Mouse (Mus musculus) macrophage (primary cell): ENCODE results near the gene Rnf2. TPM values are rescaled to one million over a fixed set of nuclear protein-coding genes. Genes with fewer than 3 reads are reported as not detected.
"Not testable (repeated sequence)": the region's sequence is repeated elsewhere in the genome, so short reads cannot be mapped to it uniquely, and the experiment has no call there.

ENCODE experiments used
- H3K27ac ChIP-seq: fragments of 350-480 bp; formaldehyde crosslinking; 2 replicates; pipeline ENCODE4 v1.9.0; 2021
- H3K36me3 ChIP-seq: fragments of 350-480 bp; formaldehyde crosslinking; 2 replicates; pipeline ENCODE4 v1.9.0; 2021; ENCODE audit errors: inconsistent target
- H3K4me3 ChIP-seq: fragments of 350-480 bp; formaldehyde crosslinking; 2 replicates; pipeline ENCODE4 v1.9.0; 2021; ENCODE audit errors: inconsistent target
- H3K79me2 ChIP-seq: fragments of 350-480 bp; formaldehyde crosslinking; 2 replicates; pipeline ENCODE4 v1.9.0; 2021; ENCODE audit errors: inconsistent target
- WGBS: methylation state at CpG from one replicate; pipeline ENCODE4 v1.1.7; 2026; ENCODE audit warnings: inconsistent platforms; ENCODE audit not compliant: missing documents; 5-methylcytosine and 5-hydroxymethylcytosine counted together
- polyA plus RNA-seq: library from polyadenylated mRNA; stranded (reverse); fragments of 250-400 nt; gene quantifications from 3 replicates; pipeline ENCODE4 v1.2.4, GENCODE M21; 2018; ENCODE audit warnings: inconsistent platforms

Rnf2 gene
- polyA plus RNA-seq, 1 experiment from 2014 or later, result 72.2 TPM

DNA sequence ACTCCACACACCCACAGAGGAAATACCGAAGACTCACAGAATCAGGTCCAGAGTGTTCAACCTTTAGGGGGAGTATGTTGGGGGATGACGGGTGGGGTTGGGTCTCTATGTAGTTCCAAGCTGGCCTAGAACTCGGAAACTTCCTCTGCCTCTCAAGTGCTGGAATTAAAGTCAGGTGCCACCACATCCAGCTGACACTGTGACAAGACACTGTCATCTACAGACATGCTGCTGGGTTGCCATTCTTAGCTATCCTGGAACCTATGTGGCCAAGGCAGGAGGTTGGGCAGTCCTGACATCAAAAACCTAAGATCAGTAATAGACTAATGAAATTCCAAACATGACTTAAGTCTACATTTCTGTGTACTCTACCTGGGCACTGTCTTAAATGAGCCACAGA lies 2.4 kb downstream of the Rnf2 start:
- peaks cover 67% of the 10 kb centered on the region for H3K79me2 ChIP-seq
- WGBS, result 90% methylated on average over 3 of the region's 3 CpGs
- no peak overlapping the region for H3K27ac ChIP-seq
- H3K4me3 ChIP-seq, result no peak overlapping the region
- H3K36me3 ChIP-seq, result no peaks in the 10 kb centered on the region

DNA sequence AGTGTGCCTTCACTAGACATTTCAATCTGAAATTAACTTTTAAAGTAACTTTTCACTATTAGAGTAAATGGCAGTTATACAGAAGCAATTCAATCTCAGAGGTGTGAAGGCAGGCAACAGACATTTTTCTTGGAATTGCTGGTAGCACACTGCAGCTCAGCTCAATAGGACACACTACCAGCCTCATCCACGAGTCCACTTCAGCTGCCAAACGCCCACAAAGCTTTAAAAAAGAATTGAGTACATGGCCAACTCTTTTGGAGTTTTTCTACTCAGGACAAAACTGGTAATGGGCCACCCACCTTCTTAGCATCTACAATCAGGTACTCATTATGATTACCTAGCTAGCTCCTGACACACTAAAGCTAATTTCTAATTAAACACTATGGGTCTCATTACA lies 2.8 kb downstream of the Rnf2 start:
- 100% methylated on average over 2 of the region's 2 CpGs for WGBS
- H3K79me2 ChIP-seq, result peaks cover 71% of the 10 kb centered on the region
- H3K27ac ChIP-seq, result no peak overlapping the region

DNA sequence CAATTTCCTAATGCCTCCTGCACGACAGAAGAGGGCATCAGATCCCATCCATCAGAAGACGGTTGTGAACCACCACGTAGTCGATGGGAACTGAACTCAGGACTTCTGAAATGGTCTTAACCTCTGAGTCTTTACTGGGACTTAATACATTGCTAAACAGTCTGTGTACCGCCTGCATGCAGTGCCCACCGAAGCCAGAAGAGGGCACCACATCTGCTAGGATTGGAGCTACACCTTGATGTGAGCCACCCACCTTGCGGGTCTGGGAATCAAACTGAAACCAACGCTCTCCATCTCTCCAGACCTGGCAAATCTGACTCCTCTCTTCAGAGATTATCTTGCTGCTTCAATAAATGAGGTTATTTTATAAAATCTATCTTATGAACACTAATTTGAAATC lies 3.7 kb downstream of the Rnf2 start:
- Histone ChIP-seq H3K79me2 (peaks cover 80% of the 10 kb centered on the region), H3K36me3 (no peaks in the 10 kb centered on the region), H3K27ac (no peak overlapping the region), H3K4me3 (no peak overlapping the region)
- WGBS, result 87% methylated on average over 8 of the region's 8 CpGs

More for the DNA sequence above, 2.8 kb downstream of the Rnf2 start:
- H3K4me3 ChIP-seq, result no peak overlapping the region
- H3K36me3 ChIP-seq, result no peaks in the 10 kb centered on the region

DNA sequence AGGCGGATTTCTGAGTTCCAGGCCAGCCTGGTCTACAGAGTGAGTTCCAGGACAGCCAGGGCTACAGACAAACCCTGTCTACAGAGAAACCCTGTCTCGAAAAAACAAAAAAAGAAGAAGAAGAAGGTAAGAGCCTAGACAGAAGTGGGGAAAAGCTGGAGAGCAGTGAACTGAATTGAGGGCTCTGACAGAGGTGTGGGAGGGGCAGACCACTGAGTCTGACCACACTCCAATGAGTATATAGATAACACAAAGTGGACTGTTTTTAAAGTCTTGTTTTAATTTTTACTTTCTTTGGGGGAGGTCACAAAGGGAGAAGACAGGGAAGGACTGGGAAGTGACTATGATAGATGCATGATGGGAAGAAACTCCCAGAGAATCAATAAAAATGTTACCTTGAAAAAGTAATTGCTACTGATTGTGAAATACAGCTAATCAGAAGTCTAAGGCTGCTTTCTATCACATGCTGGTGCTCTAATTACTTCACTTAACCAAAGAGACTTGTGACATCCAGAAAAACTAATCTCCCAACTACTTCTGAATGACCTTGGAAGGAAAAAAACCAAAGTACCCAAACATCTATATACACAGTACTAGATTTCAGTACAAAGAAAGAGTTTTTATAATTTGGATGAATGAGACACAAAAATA lies 5.0 kb downstream of the Rnf2 start:
- WGBS, result 69% methylated on average over 2 of the region's 2 CpGs
- peaks cover 93% of the 10 kb centered on the region for H3K79me2 ChIP-seq
- H3K27ac ChIP-seq, result no peak overlapping the region
- no peak overlapping the region for H3K4me3 ChIP-seq
- no peaks in the 10 kb centered on the region for H3K36me3 ChIP-seq

DNA sequence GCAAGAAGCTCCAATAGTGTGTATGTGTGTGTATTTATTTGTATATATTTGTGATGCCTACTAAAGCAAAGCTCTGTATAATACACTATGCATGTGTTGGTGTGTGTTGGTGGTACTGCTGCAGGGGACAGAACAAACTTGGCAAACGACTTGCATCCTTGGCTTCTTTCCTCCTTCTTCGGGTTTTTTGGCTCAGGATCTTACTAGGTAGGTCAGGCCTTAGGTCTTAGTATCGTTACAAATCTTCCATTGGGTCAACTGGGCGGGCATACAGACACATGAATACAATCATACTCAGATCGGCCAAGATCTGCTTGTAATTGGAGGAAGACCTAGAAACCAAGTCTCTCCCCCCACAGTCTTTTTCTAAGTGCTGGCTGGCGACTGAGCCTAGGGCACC lies 6.0 kb downstream of the Rnf2 start:
- H3K27ac ChIP-seq, result no peak overlapping the region
- WGBS, result 89% methylated on average over 6 of the region's 6 CpGs
- H3K79me2 ChIP-seq, result peaks cover 100% of the 10 kb centered on the region
- no peaks in the 10 kb centered on the region for H3K36me3 ChIP-seq
- H3K4me3 ChIP-seq, result no peak overlapping the region

DNA sequence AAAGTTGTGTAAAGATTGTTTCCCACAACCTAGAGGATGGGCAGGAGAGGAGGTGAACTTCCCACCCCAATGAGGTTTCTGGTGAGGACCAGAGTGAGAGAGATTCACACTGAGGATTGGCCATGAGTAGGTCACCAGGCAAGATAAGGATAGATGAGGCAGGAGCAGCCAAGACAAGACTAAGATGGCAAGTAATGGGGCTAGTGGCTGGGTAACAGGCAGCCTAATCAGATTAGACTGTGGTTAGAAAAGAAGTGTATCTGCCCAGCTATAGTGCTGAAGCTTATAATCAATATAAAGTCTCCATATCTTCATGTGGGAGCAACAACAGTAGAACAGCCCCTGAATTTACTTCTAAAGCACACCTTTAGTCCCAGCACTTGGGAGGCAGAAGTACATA lies 6.9 kb downstream of the Rnf2 start:
- Histone ChIP-seq H3K36me3 (no peaks in the 10 kb centered on the region), H3K4me3 (no peak overlapping the region), H3K27ac (no peak overlapping the region)

DNA sequence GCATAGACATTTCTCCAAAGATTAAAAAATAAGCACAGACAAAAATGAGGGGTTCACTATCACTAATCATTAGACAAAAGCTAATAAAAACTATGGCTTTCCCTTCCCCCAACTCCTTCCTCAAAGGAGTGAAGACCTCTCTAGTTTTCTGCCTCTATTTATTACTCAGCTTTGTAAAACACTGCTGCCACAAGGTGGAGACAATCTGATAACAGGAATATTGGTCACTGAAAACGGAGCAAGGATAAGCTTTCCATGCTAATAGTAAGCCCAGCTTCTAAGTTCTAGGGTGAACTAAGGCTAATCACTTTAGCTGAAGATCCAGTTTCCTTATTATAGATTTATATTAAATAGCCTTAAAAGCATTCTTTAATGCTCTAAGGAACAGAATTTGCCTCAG lies 8.3 kb downstream of the Rnf2 start:
- H3K79me2 ChIP-seq, result peaks cover 100% of the 10 kb centered on the region
- H3K27ac ChIP-seq, result no peak overlapping the region
- WGBS, result 45% methylated on average over 1 of the region's 1 CpGs

More for the DNA sequence above, 6.9 kb downstream of the Rnf2 start:
- H3K79me2 ChIP-seq, result peaks cover 100% of the 10 kb centered on the region

DNA sequence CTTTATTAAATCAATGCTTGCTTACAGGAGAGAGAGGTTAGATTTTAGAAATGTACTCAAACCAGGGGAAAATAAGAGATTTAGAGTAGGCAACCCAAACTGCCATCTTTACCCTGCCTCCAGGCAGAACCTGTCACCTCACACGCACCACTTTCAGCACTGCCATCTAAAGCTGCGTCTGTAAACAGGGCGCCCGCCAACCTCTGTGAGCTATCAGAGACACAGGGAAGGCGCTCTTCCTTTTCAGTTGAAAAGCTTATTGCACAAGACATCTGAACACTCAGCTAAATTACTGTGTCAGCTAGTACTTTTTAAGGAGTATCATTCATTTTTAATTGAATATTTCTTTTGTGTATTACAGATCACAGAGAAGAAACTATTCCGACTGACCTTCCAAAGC lies 10.9 kb downstream of the Rnf2 start:
- Histone ChIP-seq H3K36me3 (no peaks in the 10 kb centered on the region), H3K27ac (no peak overlapping the region), H3K4me3 (no peak overlapping the region), H3K79me2 (peaks cover 100% of the 10 kb centered on the region)
- 51% methylated on average over 6 of the region's 6 CpGs for WGBS

More for the DNA sequence above, 8.3 kb downstream of the Rnf2 start:
- Histone ChIP-seq H3K4me3 (no peak overlapping the region), H3K36me3 (no peaks in the 10 kb centered on the region)

DNA sequence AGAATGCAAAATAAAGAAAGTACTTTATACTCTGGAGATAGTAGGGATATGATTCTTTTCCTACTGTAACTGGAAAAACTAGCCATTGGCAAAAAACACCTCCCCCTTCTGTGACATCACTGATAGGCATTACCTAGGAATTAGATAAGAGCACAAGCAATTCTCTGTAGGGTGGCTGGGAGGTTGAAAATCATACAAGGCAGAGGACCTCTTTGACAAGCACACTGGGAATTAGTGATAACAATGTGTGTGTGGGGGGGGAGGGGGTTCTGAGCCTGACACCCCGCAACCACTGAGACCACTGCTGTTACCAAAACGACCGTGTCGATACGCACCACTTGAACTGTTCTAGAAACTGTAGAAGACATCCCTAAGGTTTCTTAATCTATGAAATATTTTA lies 16.0 kb downstream of the Rnf2 start:
- Histone ChIP-seq H3K4me3 (no peak overlapping the region), H3K27ac (no peak overlapping the region), H3K79me2 (peaks cover 100% of the 10 kb centered on the region), H3K36me3 (peaks cover 6% of the 10 kb centered on the region; the same call in 1 of the 2 replicates)
- 93% methylated on average over 5 of the region's 5 CpGs for WGBS

DNA sequence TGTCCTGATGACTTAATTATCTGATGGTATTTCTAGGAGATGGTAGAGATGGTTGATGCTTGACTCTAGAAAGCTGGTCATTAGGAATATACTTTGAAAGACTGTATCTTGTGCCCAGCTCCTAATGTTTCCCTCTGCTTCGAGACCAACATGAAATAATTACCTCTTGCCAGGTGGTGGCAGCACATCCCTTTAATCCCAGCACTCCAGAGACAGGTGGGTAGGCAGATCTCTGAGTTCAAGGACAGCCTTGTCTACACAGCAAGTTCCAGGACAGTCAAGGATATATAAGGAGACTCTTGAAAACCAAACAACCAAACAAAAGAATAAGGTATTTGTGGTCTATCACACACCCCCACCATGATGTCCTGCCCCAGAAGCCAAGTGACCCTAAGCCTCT lies 17.2 kb downstream of the Rnf2 start:
- Histone ChIP-seq H3K36me3 (peaks cover 7% of the 10 kb centered on the region; the same call in 1 of the 2 replicates), H3K79me2 (peaks cover 100% of the 10 kb centered on the region), H3K4me3 (no peak overlapping the region), H3K27ac (no peak overlapping the region)
- WGBS, result 44% methylated on average over 1 of the region's 1 CpGs

DNA sequence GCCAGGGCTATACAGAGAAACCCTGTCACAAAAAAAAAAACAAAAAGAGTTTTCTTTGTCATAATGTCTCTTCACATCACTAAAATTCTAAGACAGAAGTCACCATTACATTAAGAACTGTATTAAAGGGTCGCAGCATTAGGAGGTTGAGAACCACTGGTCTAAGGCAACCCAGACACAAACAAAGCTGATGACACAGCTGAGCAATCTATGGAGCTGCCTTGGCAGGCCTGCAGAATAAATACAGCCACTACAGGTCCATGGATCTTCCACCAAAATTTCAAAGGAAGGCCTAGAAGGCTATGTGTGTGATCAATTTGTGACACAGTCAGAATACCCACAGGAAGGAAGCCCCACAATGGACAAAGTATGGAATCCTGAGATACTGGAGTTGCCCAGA lies 18.3 kb downstream of the Rnf2 start:
- Histone ChIP-seq H3K36me3 (peaks cover 17% of the 10 kb centered on the region), H3K4me3 (no peak overlapping the region), H3K79me2 (peaks cover 98% of the 10 kb centered on the region), H3K27ac (no peak overlapping the region)
- WGBS, result 100% methylated on average over 1 of the region's 1 CpGs

DNA sequence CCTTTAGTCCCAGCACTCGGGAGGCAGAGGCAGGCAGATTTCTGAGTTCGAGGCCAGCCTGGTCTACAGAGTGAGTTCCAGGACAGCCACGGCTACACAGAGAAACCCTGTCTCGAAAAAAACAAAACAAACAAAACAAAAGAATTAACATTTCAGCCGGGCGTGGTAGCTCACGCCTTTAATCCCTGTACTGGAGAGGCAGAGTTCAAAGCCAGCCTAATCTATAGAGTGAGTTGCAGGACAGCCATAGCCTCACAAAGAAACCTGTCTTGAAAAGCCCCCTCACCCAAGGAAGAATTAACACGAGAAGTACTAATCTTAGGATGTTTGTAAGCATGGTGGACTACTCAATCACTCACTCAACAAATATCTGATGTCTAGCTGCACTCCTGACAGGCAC lies 28.4 kb downstream of the Rnf2 start:
- 94% methylated on average over 6 of the region's 8 CpGs for WGBS
- not testable (repeated sequence) for H3K4me3 ChIP-seq, H3K79me2 ChIP-seq, H3K27ac ChIP-seq
- peaks cover 70% of the 10 kb centered on the region for H3K36me3 ChIP-seq

DNA sequence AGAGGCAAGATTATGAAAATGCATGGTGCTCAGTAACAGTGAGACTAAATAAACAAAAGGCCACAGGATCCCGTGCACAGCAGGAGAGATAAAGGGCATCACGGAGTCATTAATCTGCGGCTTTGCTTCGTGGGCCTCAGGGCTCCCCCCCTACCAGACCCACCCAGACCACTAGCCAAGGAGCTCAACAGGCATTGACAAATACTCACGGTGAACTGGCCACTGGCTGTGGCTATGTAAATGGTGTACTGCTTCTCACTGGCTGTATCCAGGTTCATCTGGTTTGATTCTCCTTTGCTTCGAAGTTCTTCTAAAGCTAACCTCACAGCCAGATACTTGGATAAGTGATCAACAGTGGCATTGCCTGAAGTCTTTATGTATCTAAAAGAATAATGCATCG lies 29.3 kb downstream of the Rnf2 start:
- Histone ChIP-seq H3K36me3 (peaks cover 61% of the 10 kb centered on the region), H3K4me3 (no peak overlapping the region), H3K79me2 (no peaks in the 10 kb centered on the region), H3K27ac (no peak overlapping the region)
- 96% methylated on average over 7 of the region's 7 CpGs for WGBS

DNA sequence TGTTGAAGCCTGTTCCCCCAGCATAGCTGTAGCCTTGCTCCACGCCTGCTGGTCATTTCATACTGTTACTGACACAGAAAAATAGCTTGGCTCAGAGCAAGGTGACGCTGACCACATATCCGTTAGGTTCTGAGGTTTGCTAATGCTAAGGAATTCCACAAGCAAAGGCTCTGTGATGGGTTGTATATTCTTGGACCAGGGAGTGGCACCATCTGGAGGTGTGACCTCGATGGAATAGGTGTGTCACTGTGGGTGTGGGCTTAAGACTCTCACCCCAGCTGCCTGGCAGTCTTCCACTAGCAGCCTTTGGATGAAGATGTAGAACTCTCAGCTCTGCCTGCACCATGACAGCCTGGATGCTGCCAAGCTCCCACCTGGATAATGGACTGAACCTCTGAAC lies 34.2 kb downstream of the Rnf2 start:
- no peak overlapping the region for H3K27ac ChIP-seq

DNA sequence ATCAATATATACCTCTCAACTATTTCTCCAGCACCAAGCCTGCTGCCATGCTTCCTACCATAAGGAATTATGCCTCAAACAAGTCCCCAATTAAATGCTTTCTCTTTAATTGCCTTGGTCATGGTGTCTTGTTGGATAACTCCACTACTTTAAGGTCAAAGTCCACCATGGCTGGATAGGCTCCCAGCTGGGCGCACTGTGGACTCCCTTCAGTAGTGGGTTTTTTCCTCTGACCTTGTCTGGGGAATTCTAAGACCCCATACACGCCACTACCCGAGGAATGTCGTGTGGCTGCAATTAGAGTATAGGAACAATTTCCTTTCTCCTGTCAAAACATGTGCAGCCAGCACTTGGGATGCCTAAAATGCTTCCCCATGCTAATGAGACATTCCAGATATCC lies 35.8 kb downstream of the Rnf2 start:
- WGBS, result 84% methylated on average over 4 of the region's 4 CpGs
- Histone ChIP-seq H3K79me2 (no peaks in the 10 kb centered on the region), H3K4me3 (no peak overlapping the region), H3K27ac (no peak overlapping the region), H3K36me3 (peaks cover 6% of the 10 kb centered on the region; the same call in 1 of the 2 replicates)

More for the DNA sequence above, 34.2 kb downstream of the Rnf2 start:
- H3K36me3 ChIP-seq, result peaks cover 20% of the 10 kb centered on the region; the same call in 1 of the 2 replicates
- 93% methylated on average over 4 of the region's 4 CpGs for WGBS
- no peaks in the 10 kb centered on the region for H3K79me2 ChIP-seq
- no peak overlapping the region for H3K4me3 ChIP-seq

DNA sequence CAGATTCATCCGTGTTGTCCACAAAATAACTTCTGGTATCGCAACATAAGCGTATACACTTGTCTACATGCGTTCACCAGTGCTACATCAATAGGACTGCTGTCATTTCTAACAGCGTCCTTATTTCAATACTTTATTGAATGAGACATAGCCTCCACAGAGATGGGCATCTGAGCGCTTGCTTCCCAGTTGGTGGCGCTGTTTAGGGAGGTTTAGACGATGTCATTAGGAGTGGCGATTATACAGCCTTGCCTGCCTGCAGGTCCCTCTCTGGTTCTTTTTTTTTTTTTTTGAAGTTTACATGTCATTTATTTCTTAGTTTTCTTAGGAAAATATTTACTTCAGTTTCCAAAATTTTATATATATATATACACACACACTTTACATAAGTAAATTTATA lies 39.5 kb downstream of the Rnf2 start:
- Histone ChIP-seq H3K4me3 (no peak overlapping the region), H3K36me3 (peaks cover 30% of the 10 kb centered on the region), H3K27ac (no peak overlapping the region), H3K79me2 (no peaks in the 10 kb centered on the region)
- 94% methylated on average over 9 of the region's 9 CpGs for WGBS
